ENCODE assay signal across 19 mouse cellular contexts in the genomic region with DNA sequence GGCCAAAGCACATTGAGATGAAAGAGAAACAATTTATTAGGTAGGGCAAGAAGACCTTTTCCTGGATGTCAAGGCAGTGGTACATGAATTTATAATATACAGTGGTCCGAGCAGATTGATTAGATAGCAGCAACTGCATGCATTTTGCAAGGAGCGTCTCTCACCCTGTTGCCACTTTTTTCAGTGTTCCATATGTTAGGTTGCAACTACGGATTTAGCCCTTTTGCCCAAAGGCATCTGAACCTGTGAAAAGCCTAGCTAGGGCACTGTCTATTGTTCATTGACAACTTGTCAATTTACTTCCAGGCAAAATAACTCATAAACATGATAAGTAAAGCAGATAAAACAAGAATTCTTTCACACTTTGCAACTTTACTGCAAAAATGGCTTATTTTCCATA.
"Had no signal": no experiment of that assay in that cellular context is flagged by ENCODE, and none has a peak within 500 bp of the region (broad histone marks: within the 10 kb centered on the region; RNA-seq: fewer than 3 reads in every experiment).

No protein-coding gene starts in this region.

- H3K36me3 ChIP-seq: midbrain, embryonic 10.5 days; midbrain, embryonic 12.5 days; neural tube, embryonic 13.5 days; neural tube, embryonic 15.5 days had no signal

- H3K27ac ChIP-seq: midbrain, embryonic 10.5 days; midbrain, embryonic 12.5 days; neural tube, embryonic 13.5 days; neural tube, embryonic 15.5 days had no signal

- ATAC-seq: midbrain, embryonic 16.5 days had no signal

- DNase-seq: lung, adult 18-20 months; lung, embryonic 14.5 days; lung, postnatal 10 days; lung, postnatal 4 days; midbrain, embryonic 14.5 days; retina, postnatal 1 day; right cerebral cortex, adult 18-20 months; right cerebral cortex, postnatal 25 days; right cerebral cortex, postnatal 4 days; spleen, adult 18-20 months; thymus, adult 18-20 months; thymus, postnatal 14 days; thymus, postnatal 36 days had no signal

- H3K9me3 ChIP-seq: midbrain, embryonic 10.5 days; midbrain, embryonic 12.5 days; neural tube, embryonic 13.5 days; neural tube, embryonic 15.5 days had no signal

- H3K9ac ChIP-seq: lung, embryonic 14.5 days; midbrain, embryonic 12.5 days; neural tube, embryonic 13.5 days; neural tube, embryonic 15.5 days had no signal

- H3K4me2 ChIP-seq: lung, embryonic 14.5 days; midbrain, embryonic 12.5 days; neural tube, embryonic 13.5 days; neural tube, embryonic 15.5 days had no signal

- H3K4me1 ChIP-seq: midbrain, embryonic 10.5 days; midbrain, embryonic 12.5 days; neural tube, embryonic 13.5 days; neural tube, embryonic 15.5 days had no signal

- H3K4me3 ChIP-seq: midbrain, embryonic 10.5 days; midbrain, embryonic 12.5 days; myocyte; neural tube, embryonic 13.5 days; neural tube, embryonic 15.5 days had no signal

- H3K27me3 ChIP-seq: midbrain, embryonic 12.5 days; neural tube, embryonic 13.5 days; neural tube, embryonic 15.5 days had no signal
